Mouse (Mus musculus) small intestine, adult 2 months (tissue): ENCODE measurements around the gene Pard3.

ENCODE experiments used
- CTCF ChIP-seq: fragments of 200-500 bp; IDR thresholded peaks from 2 replicates; pipeline ENCODE4 v1.5.1; 2012; ENCODE audit warnings: low read depth, mild to moderate bottlenecking, control low read depth, inconsistent platforms, low read length, moderate library complexity, mixed read lengths; ENCODE audit not compliant: insufficient replicate concordance, insufficient read length; ENCODE audit errors: extremely low read depth
- POLR2A ChIP-seq: fragments of 200-500 bp; IDR thresholded peaks from 2 replicates; pipeline ENCODE4 v1.6.1; 2012; ENCODE audit warnings: low read depth, mild to moderate bottlenecking, control low read depth, inconsistent platforms, low read length, moderate library complexity

DNA sequence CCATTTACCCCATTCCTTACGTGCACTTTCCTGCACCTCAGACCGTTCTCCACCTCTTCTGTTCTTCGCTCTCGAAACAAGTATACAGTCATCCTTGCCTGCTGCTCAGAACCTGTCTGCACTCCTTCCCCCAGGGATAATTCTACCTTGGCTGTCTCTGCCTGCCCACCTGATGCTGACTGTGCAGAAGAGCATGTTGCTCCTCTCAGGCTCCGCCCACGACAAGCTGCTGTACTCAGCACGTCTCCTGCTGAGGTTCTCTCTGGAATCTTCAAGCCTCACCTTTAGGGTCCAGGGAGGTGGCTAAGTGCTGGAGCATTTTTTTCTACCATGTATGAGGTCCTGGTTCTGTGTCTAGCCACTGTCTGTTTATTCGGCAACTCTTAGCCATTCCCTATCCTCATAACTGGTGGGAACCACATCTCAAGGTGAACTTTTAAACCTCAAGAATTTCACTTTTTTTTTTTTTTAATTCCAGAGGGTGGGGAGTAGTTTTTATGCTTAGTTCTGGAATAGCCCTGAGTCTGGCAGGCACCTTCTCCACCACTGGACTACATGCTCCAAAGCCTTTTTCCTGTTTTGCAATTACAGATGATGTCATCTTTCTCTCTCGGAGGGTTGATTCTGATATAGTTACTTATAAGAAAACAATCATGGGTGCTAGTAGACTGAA, 376.6 kb downstream of the Pard3 start:
- TF ChIP-seq CTCF (no peak), POLR2A (peak; percentile 43; the same call in 1 of the 2 replicates)
